Mouse (Mus musculus): ENCODE data around the gene Tcf7.

GRCm38 (mm10) chr11:52264871-52265270 lies 17.9 kb downstream of the Tcf7 start:
- no peak for TF ChIP-seq CTCF (conservative IDR thresholded peaks at IDR 0.05; ENCODE audit: low read length)
- no peak for TF ChIP-seq NANOG (IDR thresholded peaks at IDR 0.05; ENCODE audit: borderline replicate concordance, low read length)
- no peak for TF ChIP-seq POU5F1 (IDR thresholded peaks at IDR 0.05; ENCODE audit: borderline replicate concordance, low read length)
